Mouse (Mus musculus) kidney, adult 8-10 months (tissue): ENCODE results near the gene Gm21830.
"Not testable (repeated sequence)": the region's sequence is repeated elsewhere in the genome, so short reads cannot be mapped to it uniquely, and the experiment has no call there.

Experiments used
- DNase-seq, 2 experiments: peaks; one replicate each; pipeline ENCODE4 v3.0.0; 2022

The Gm21830 gene

DNA sequence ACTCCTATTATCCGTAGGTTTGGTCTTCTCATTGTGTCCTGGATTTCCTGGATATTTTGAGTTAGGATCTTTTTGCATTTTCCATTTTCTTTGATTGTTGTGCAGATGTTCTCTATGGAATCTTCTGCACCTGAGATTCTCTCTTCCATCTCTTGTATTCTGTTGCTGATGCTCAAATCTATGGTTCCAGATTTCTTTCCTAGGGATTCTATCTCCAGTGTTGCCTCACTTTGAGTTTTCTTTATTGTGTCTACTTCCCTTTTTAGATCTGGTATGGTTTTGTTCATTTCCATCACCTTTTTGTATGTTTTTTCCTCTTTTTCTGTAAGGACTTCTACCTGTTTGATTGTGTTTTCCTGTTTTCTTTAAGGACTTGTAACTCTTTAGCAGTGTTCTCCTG lies at the start of gene Gm21830:
Gm21830 (plus strand) TSS at position 301 of the 400 bp plus-strand sequence.
- DNase-seq: not testable (repeated sequence)

DNA sequence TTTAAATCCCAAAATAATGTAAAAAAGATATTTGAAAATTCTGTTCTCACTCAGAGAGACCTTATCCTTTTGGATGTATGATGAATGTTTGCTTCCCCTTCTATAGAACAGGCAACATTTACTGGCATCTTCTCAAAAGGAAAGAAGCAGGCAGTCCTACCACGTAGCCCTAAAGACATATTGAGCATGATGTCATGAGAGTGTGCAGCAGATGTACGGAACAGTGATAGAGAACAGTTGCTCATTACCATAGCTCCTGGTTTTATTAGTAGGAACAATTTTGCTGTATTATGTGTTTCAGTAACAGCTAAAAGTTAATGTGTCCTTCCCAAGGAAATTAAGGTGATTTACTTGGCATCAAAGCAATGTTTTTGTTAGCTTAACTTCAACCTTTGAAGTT lies 49.0 kb upstream of the Gm21830 start:
- DNase-seq: no peak

- no peak for DNase-seq
These were observed 35.0 kb upstream of the Gm21830 start for GRCm38 (mm10) chr2:67378504-67378903.

DNA sequence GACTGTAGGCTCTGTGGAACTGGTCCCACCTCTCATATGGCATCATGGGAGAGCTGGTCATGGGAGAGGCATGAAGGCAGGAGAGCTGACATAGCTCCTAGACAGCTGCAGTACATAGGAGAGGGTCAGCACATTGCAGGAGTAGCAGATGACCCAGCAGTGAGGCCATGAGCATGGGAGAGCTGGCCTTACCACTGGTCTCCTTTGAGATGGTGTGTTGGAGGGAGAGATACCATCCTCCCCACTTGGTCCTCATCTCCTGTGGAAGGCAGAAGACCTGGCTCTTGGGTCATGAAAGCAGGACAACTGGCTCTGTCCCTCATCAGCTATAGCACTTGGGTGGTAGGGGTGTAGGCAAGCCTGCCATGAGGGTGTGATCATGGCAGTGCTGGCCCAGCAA lies 7.3 kb downstream of the Gm21830 start:
- no peak for DNase-seq

DNA sequence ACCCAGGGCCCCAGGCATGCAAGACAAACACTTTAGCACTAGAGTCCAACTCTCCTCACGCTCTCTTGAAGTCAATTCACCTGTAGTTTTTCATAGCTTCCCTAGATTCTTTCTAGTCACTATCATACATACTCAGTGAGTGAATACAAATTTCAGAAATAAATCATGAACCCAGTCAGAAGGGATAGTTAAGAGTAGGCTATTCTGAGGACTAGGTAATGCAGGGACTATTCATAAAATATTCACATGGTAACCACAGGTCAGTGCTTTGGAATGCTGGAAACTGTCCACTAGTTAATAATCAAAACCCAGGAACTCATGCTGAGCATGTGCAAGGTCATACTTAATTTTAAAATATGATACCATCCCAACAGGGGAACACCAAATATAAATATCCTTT lies 9.3 kb downstream of the Gm21830 start:
- peak in 1 of 2 experiments; percentile 17 for DNase-seq

DNA sequence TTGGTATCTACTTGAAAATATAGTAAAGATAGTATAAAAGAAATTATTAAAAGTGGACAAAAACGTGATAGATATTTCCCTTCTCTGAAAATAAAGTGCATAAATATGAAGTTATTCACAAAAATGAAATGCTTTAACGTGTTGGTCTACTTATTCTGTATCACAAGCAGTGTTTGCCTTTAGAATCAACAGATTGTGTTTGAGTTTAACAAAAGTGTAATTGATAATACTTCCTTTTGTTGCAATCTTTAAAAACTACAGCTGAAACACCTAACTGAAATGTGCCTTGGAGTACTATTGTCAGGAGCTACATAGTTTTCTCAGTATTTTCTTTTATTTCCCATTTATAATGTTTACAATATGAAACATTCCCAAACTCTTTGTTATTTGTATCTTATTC lies 19.6 kb downstream of the Gm21830 start, which contains the start of gene Gm26727:
Gm26727 (minus strand) TSS at position 101 of the 400 bp plus-strand sequence.
- no peak for DNase-seq

GRCm38 (mm10) chr2:67438309-67438708 lies 24.8 kb downstream of the Gm21830 start:
- no peak for DNase-seq

- no peak for DNase-seq
These were observed 32.3 kb downstream of the Gm21830 start, which contains the start of gene Xirp2 for GRCm38 (mm10) chr2:67445780-67446179. Gene Xirp2 (plus strand): TSS chr2:67446002.

- DNase-seq: no peak
These were observed 33.2 kb downstream of the Gm21830 start for GRCm38 (mm10) chr2:67446772-67447171.

GRCm38 (mm10) chr2:67447206-67447605 lies 33.7 kb downstream of the Gm21830 start:
- no peak for DNase-seq

DNA sequence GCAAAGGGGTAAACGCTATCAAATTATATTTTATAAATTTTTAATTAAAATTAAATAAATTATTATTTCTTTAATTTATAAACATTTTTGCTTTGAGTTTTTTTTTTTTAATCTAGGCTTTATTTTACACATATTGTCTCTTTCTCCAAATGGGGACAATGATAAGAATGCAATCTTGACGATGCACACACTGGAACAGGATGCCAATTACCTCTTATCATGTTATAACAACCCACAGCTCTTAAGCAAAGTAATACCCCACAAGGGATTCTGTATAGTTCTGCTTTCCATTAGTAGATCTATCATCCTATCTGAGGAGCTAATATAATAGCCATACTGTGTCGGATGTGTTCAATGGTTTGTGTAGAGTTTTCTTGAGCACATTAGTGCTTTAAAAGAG lies 47.3 kb downstream of the Gm21830 start:
- no peak for DNase-seq

GRCm38 (mm10) chr2:67467036-67467435 lies 53.5 kb downstream of the Gm21830 start:
- no peak for DNase-seq

- DNase-seq: not testable (repeated sequence)
These were observed 56.5 kb downstream of the Gm21830 start for GRCm38 (mm10) chr2:67470030-67470429.

DNA sequence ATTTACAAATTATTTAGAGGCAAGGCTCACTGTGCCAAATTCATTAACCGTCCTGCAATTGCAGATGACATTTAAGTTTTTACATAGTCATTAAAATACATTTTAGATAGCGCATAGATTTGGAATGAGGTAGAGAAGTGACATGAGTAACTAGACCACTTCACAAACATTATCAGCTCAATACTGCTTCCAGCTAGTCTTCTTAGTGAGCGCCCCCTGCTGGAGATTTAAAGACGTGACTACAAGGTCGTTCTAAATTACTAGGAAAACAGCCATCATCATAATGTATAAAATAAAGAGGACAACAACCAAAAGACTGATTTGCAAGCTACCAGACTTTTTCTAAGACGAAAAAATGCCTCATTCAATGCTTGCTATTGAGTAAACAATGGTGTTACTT lies 64.2 kb downstream of the Gm21830 start:
- peak; percentile 6 to 43 for DNase-seq

DNA sequence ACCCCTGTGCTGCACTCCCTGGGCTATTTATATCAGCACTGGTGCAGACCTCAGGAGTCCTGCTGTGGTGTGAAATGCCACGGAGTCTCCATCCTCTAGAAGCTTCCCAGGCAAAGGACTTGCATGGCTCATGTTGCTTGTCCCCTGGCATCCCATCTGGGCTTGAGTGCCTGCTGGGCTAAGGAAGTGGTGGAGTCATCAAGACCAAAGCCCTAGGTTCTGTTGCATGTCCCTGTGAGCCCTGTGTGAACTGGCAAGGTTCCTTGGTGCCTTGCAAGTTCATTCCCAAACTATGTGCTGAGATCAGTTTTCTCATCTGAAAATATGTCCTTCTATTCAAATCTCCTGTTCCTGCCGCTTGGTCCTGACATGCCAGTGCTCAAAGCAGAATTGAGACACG lies 67.5 kb downstream of the Gm21830 start:
- no peak for DNase-seq
